Mouse (Mus musculus): ENCODE data around the gene Trim63. TPM values are rescaled to one million over a fixed set of nuclear protein-coding genes. Genes with fewer than 3 reads are reported as not detected.
A peak's percentile ranks its signal among the peaks of the same experiment; 100 is the strongest.
"Not testable (repeated sequence)": the region's sequence is repeated elsewhere in the genome, so short reads cannot be mapped to it uniquely, and the experiment has no call there.

Gene Trim63
- polyA plus RNA-seq, 1 experiment: 0.32 TPM

DNA sequence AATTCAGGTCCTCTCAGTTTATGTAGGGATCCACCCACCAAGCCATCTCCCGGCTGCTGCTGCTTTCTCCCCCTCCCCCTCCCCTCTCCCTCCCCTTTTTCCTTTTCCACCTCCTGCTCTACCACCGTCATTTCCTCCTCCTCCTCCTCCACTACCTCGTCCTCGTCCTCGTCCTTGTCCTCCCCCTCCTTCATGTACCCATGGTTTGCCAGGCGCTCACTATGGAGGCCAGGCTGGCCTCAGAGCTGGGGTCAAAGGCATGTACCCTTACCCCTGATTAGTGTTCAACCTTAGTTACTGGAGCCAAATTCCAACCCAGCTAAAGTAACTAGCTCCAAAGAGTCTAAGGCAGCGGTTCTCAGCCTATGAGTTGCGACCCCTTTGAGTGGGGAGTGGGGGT, 13.2 kb downstream of the Trim63 start:
- DNase-seq (ENCODE audit: low read depth in 1 of 2, low spot score in 2 of 2): no peak
- no peaks in the 10 kb centered on the region for H3K27me3 ChIP-seq (ENCODE audit: control insufficient read depth, insufficient read depth, low read length)
- H3K36me3 ChIP-seq (ENCODE audit: control insufficient read depth, insufficient read depth, low read length): no peaks in the 10 kb centered on the region
- H3K4me1 ChIP-seq (ENCODE audit: control insufficient read depth, insufficient read depth, insufficient read length): no peaks in the 10 kb centered on the region
- H3K27ac ChIP-seq (ENCODE audit: insufficient read depth, low read length): no peak overlapping the region
- no peak overlapping the region for H3K4me3 ChIP-seq (ENCODE audit: extremely low read depth, insufficient read depth, insufficient read length)
- WGBS: 58% methylated on average over 8 of the region's 8 CpGs
- TF ChIP-seq CTCF (IDR thresholded peaks at IDR 0.05; ENCODE audit: extremely low read depth, insufficient read depth, insufficient read length, insufficient replicate concordance) (no peak), POLR2A (IDR thresholded peaks at IDR 0.05; ENCODE audit: low read depth, low read length) (no peak)

DNA sequence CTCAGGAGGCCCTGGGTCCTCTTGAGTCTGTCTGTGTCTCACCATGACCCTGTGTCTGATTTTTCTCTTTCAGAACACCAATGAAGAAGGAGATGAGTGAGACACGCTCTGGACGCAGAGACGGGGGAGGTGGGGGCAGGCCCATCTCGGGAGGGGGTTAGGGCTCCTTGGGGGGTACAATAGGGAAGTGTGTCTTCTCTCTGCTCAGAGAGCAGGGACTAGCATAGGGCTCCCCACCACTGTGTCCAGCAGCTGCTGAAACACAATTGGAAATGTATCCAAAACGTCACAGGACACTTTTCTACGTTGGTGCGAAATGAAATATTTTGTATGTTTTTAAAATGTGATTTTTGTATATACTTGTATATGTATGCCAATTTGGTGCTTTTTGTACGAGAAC, 13.9 kb downstream of the Trim63 start:
- Histone ChIP-seq H3K4me3 (ENCODE audit: extremely low read depth, insufficient read depth, insufficient read length) (no peak overlapping the region), H3K27me3 (ENCODE audit: control insufficient read depth, insufficient read depth, low read length) (no peaks in the 10 kb centered on the region), H3K36me3 (ENCODE audit: control insufficient read depth, insufficient read depth, low read length) (no peaks in the 10 kb centered on the region), H3K4me1 (ENCODE audit: control insufficient read depth, insufficient read depth, insufficient read length) (no peaks in the 10 kb centered on the region), H3K27ac (ENCODE audit: insufficient read depth, low read length) (no peak overlapping the region)
- WGBS: 78% methylated on average over 8 of the region's 8 CpGs
- TF ChIP-seq POLR2A (IDR thresholded peaks at IDR 0.05; ENCODE audit: low read depth, low read length): no peak
- TF ChIP-seq CTCF (IDR thresholded peaks at IDR 0.05; ENCODE audit: extremely low read depth, insufficient read depth, insufficient read length, insufficient replicate concordance): no peak
- DNase-seq (ENCODE audit: low read depth in 1 of 2, low spot score in 2 of 2): no peak

DNA sequence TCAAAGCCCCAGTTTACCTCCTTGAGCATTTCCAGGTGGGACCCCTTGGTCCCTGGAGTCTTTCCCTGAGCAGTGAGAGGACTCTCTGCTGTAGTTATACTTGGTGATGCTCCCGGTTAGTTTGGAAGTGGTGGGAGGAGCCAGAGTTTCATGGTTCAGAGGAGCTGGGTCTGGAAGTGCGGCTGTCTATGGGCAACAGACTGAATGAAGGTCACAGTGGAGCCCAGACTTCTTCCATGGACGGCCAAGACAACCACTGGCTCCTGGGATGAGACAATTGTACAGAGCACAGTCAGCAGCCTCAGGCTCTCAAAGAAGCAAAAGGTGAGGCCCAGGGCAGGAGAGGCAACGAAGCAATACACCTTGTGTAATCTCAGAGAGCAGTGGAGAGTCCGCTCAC, 15.4 kb downstream of the Trim63 start:
- no peak for DNase-seq (ENCODE audit: low read depth in 1 of 2, low spot score in 2 of 2)
- TF ChIP-seq POLR2A (IDR thresholded peaks at IDR 0.05; ENCODE audit: low read depth, low read length) (no peak), CTCF (IDR thresholded peaks at IDR 0.05; ENCODE audit: extremely low read depth, insufficient read depth, insufficient read length, insufficient replicate concordance) (no peak)
- Histone ChIP-seq H3K36me3 (ENCODE audit: control insufficient read depth, insufficient read depth, low read length) (no peaks in the 10 kb centered on the region), H3K27me3 (ENCODE audit: control insufficient read depth, insufficient read depth, low read length) (no peaks in the 10 kb centered on the region), H3K4me1 (ENCODE audit: control insufficient read depth, insufficient read depth, insufficient read length) (no peaks in the 10 kb centered on the region), H3K27ac (ENCODE audit: insufficient read depth, low read length) (no peak overlapping the region), H3K4me3 (ENCODE audit: extremely low read depth, insufficient read depth, insufficient read length) (no peak overlapping the region)
- WGBS: 80% methylated on average over 5 of the region's 5 CpGs

DNA sequence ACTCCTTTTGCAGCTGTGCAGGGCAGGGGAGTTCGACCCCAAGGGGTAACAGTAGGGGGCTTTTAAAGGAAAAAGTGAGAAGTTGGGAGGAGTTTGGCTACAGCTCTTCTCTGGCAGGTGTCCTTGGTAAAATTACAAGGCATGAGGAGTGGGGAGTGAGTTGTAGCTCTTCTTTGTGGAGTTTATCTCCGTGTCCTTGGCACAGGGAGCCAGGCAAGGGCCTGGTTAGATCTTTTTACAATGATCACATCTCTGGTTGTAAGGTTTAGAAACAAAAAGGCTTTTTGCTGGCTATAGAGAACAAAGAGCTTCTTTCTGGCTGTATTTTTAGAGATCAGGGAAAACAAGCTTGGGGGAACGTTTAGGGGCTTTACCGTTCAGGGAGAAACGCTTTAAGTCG, 26.3 kb downstream of the Trim63 start:
- DNase-seq (ENCODE audit: low read depth in 1 of 2, low spot score in 2 of 2); H3K4me3 ChIP-seq (ENCODE audit: extremely low read depth, insufficient read depth, insufficient read length); H3K27ac ChIP-seq (ENCODE audit: insufficient read depth, low read length); H3K4me1 ChIP-seq (ENCODE audit: control insufficient read depth, insufficient read depth, insufficient read length); H3K36me3 ChIP-seq (ENCODE audit: control insufficient read depth, insufficient read depth, low read length): not testable (repeated sequence)
- H3K27me3 ChIP-seq (ENCODE audit: control insufficient read depth, insufficient read depth, low read length): peaks cover 17% of the 10 kb centered on the region
- 73% methylated on average over 6 of the region's 6 CpGs for WGBS

DNA sequence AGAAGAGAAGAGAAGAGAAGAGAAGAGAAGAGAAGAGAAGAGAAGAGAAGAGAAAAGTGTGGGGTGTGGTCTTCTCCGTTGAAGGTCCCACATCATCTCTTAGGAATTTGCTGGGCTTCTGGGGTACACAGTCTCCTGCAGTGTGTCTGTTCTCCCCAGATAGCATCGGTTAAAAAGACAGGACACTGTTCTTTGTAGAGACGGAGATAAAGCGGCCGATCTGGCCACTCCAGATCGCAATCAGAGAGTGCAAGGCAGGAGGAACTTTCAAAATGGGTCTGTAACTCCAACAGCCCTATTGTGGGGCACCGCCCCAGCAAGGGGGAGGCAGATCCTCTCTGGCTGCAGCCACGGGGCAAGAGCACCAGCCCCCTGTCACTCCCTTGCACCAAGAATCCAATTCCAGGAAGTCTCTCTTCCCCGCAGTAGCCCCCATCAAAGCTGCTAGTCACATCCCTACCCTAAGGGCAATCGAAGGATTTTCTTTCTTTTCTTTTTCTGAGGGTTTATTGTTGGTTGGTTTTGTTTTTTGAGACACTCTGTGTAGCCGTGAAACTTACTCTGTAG, 27.4 kb downstream of the Trim63 start:
- H3K27ac ChIP-seq (ENCODE audit: insufficient read depth, low read length): no peak overlapping the region
- WGBS: 19% methylated on average over 11 of the region's 11 CpGs
- H3K27me3 ChIP-seq (ENCODE audit: control insufficient read depth, insufficient read depth, low read length): peaks cover 17% of the 10 kb centered on the region
- H3K4me3 ChIP-seq (ENCODE audit: extremely low read depth, insufficient read depth, insufficient read length): no peak overlapping the region
- TF ChIP-seq POLR2A (IDR thresholded peaks at IDR 0.05; ENCODE audit: low read depth, low read length) (no peak), CTCF (IDR thresholded peaks at IDR 0.05; ENCODE audit: extremely low read depth, insufficient read depth, insufficient read length, insufficient replicate concordance) (no peak)
- H3K4me1 ChIP-seq (ENCODE audit: control insufficient read depth, insufficient read depth, insufficient read length): peaks cover 4% of the 10 kb centered on the region; the same call in 1 of the 2 replicates
- no peak for DNase-seq (ENCODE audit: low read depth in 1 of 2, low spot score in 2 of 2)
- no peaks in the 10 kb centered on the region for H3K36me3 ChIP-seq (ENCODE audit: control insufficient read depth, insufficient read depth, low read length)

DNA sequence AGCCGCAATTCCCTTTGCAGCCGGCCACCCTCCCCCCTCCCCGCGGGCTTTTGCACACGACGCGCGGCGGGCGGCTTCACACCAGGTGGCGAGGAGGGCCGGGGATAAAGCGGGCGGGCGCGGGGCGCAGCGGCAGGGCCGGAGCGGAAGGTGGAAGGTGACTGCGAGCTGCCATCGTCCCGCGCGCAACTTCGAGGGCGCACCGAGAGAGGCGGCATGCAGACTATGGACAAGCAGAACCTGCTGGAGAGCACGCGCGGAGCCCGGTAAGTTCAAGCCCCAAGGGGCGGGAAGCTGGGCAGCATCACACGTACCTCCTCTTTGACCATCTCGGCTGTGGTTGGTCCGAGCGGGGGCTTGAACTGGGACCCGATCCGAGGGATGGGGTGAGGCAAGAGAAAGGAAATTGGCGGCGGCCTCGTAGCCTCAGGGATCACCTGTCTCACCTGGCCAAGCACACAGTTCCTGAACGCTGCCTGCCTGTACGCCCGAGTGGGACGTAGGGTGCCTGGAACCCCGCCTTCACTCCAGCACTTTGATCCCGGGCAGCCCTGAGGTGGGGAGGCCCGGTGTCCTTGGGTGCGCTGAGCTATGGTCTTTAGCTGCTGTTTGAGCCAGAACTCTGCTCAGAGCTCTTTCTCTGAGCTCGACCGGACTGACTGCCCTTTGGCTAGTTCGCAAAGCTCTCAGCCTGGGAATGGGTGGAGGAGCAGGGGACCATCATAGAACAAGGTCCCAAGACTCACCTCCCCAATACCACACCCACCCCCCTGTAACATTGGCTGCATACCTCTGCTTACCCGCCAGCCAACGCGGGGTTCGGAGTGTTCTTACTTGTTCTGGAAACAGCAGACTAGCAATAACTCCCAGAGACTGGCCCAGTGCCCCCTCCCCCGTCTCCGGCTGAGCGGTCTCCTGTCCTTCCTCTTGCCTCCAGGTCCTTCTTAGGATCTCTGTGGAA, 28.4 kb downstream of the Trim63 start, which contains the start of gene Slc30a2:
TSS of gene Slc30a2 (plus strand) at position 111 of the 961 bp plus-strand sequence.
- H3K4me3 ChIP-seq (ENCODE audit: extremely low read depth, insufficient read depth, insufficient read length): peak within 1 kb of the TSS; percentile 6; the same call in 1 of the 2 replicates
- H3K27me3 ChIP-seq (ENCODE audit: control insufficient read depth, insufficient read depth, low read length): peaks cover 17% of the 10 kb centered on the region
- DNase-seq (ENCODE audit: low read depth in 1 of 2, low spot score in 2 of 2): no peak
- peaks cover 4% of the 10 kb centered on the region; the same call in 1 of the 2 replicates for H3K4me1 ChIP-seq (ENCODE audit: control insufficient read depth, insufficient read depth, insufficient read length)
- 9% methylated on average over 61 of the region's 61 CpGs for WGBS
- no peaks in the 10 kb centered on the region for H3K36me3 ChIP-seq (ENCODE audit: control insufficient read depth, insufficient read depth, low read length)
- TF ChIP-seq CTCF (IDR thresholded peaks at IDR 0.05; ENCODE audit: extremely low read depth, insufficient read depth, insufficient read length, insufficient replicate concordance) (no peak), POLR2A (IDR thresholded peaks at IDR 0.05; ENCODE audit: low read depth, low read length) (no peak)
- no peak within 1 kb of the TSS for H3K27ac ChIP-seq (ENCODE audit: insufficient read depth, low read length)

GRCm38 (mm10) chr4:134344620-134345019, 29.7 kb downstream of the Trim63 start:
- Histone ChIP-seq H3K36me3 (ENCODE audit: control insufficient read depth, insufficient read depth, low read length) (no peaks in the 10 kb centered on the region), H3K4me3 (ENCODE audit: extremely low read depth, insufficient read depth, insufficient read length) (no peak overlapping the region), H3K27me3 (ENCODE audit: control insufficient read depth, insufficient read depth, low read length) (peaks cover 17% of the 10 kb centered on the region), H3K4me1 (ENCODE audit: control insufficient read depth, insufficient read depth, insufficient read length) (peaks cover 4% of the 10 kb centered on the region; the same call in 1 of the 2 replicates), H3K27ac (ENCODE audit: insufficient read depth, low read length) (no peak overlapping the region)
- DNase-seq (ENCODE audit: low read depth in 1 of 2, low spot score in 2 of 2): no peak
- TF ChIP-seq CTCF (IDR thresholded peaks at IDR 0.05; ENCODE audit: extremely low read depth, insufficient read depth, insufficient read length, insufficient replicate concordance): no peak
- no peak for TF ChIP-seq POLR2A (IDR thresholded peaks at IDR 0.05; ENCODE audit: low read depth, low read length)
- 45% methylated on average over 3 of the region's 3 CpGs for WGBS

Data from spleen, adult 2 months (tissue).